Mouse (Mus musculus): ENCODE data around the gene Hoxc13. TPM values are rescaled to one million over a fixed set of nuclear protein-coding genes. Genes with fewer than 3 reads are reported as not detected.

Hoxc13 gene
- total RNA-seq (2021) = not detected
- long read RNA-seq, experiment 1 = 0 reads
- long read RNA-seq, experiment 2 = 0 reads

GRCm38 (mm10) chr15:102921053-102922011, at the start of gene Hoxc13:
Hoxc13 (plus strand) TSS chr15:102921103.
- DNase-seq (ENCODE audit: low spot score in 2 of 2) = no peak

GRCm38 (mm10) chr15:102885803-102886202, 35.1 kb upstream of the Hoxc13 start:
- no peak for DNase-seq (ENCODE audit: low spot score in 2 of 2)

DNA sequence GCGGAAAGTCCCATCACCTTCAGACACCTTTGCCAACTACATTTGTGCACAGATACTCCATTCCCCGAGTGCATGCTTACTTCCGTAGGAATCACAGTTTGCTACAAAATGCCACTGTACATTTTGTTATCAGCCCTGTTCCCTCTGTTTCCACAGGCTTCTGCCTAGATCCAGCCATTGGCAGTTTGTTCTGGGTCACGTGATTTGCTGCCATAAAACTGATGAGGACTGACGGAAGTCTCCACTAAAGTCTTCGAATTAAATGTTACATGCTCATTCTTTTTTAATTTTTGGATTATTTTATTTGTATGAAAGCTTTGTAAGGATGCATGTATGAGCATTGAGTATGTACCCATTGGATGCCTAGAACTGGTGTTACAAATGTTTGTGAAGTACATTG, 25.8 kb upstream of the Hoxc13 start:
- no peak for DNase-seq (ENCODE audit: low spot score in 2 of 2)

- DNase-seq (ENCODE audit: low spot score in 2 of 2) = no peak
Measured at GRCm38 (mm10) chr15:102904946-102905345, 16.0 kb upstream of the Hoxc13 start.

GRCm38 (mm10) chr15:102909536-102909935, 11.4 kb upstream of the Hoxc13 start:
- DNase-seq (ENCODE audit: low spot score in 2 of 2) = no peak

- DNase-seq (ENCODE audit: low spot score in 2 of 2) = no peak
Measured at GRCm38 (mm10) chr15:102910038-102910437, 10.9 kb upstream of the Hoxc13 start.

DNA sequence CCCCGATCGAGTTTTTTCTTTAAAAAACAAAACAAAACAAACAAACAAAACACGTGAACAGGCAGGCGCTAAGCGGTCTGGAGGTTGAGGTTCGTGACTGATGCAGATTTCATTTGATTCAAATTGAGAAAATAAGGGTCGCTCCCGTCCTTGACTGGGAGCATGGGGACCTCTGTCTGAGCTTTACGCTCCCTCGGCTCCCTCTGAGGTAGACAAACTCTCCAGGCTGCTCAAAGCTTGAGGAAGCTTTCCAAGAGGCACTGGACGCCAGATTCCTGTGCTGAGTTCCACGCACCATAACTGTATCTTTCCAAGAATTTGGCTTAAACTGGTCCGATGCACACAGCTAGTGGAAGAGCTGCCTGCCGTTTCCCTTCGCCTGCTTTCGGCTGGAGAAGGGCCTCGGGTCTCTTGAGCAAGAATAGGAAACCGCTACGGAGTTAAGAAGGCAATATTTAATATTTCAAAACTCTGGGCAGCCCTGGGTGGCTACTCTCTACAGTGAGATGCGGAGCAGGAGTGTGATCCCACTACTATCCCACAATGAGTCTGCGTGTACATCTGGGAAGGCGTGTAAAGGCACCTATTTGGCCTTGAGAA, 10.3 kb upstream of the Hoxc13 start:
- DNase-seq (ENCODE audit: low spot score in 2 of 2) = no peak

- no peak for DNase-seq (ENCODE audit: low spot score in 2 of 2)
Measured at GRCm38 (mm10) chr15:102913038-102913585, 7.8 kb upstream of the Hoxc13 start.

DNA sequence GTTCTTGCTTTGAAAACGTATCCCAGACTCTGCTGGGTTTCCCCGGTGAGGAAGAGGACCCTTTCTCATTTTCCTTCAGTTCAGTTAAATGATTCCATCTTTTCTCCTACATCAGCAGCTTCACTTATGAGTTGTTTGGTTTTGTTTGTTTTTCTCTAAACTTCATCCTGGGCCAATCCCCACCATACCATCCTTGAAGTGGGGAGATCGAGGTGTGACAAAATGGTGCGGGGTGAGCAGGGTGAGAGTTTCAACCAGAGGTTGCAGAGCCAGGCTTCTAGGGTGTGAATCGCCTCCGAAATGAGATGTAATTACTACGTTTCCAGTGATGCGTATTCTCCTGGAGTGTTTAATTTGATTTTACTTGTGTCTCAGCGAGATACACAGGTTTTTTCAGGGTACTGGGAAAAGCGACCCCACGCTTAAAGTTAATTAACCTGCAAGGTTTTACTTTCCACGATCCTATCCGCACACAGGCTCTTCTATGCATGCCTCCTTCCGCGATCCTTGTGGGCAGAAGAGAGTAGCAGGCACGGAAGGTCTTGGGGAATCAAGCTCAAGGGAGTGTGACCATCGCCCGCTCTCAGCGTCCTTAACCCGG, 2.8 kb upstream of the Hoxc13 start:
- DNase-seq (ENCODE audit: low spot score in 2 of 2) = no peak

DNA sequence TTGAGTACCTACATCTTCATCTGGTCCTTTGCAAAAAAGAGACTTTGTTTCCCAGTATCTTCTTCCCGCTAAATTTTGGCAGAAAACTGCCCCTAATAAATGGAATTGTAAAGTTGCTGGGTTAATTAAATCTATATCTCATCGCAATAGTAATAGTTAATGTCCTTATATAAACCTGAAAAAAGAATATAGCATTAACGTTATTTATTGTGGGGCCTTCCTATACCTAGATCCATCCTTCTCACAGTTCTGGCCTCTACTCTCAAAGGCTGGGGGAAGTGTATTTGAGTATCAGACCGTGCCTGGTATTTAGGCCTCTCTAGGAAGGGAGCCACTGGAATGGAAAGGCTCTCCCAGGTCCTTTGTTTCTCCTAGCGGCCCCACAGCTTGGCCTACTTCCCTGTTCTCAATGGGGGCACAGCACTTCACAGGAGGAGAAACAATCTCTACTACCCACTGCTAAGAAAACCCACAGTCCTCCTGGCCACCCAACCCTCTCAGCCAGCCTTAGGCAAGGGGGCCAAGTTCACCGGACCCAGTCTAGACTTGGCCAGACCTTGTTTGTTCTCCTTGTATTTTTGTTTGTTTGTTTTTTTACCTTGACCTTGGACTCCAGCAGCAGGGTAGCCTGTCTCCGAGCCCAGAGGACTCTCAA, 2.2 kb upstream of the Hoxc13 start:
- DNase-seq (ENCODE audit: low spot score in 2 of 2) = no peak

GRCm38 (mm10) chr15:102919336-102920180, 1.3 kb upstream of the Hoxc13 start:
- no peak for DNase-seq (ENCODE audit: low spot score in 2 of 2)

DNA sequence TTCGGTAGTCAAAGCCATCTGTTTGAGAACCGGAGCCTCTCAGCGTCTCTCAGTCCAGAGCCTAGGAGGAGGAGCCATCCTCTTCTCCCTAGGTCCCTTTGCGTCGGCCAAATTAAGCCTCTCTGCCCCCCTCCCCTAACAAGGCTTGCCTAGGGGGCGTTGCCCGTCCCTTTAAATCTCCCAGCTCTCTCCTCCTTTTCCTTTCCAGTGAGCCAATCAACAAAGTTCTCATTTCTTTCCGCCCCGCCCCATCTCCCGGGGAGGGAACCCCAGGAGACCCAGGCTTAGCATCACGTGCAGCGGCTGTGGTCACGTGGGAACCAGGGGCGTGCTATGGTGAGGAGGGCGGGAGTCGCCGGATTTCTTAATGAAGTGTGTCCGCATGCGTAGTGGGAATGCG, 284 bp upstream of the Hoxc13 start:
- DNase-seq (ENCODE audit: low spot score in 2 of 2) = no peak

DNA sequence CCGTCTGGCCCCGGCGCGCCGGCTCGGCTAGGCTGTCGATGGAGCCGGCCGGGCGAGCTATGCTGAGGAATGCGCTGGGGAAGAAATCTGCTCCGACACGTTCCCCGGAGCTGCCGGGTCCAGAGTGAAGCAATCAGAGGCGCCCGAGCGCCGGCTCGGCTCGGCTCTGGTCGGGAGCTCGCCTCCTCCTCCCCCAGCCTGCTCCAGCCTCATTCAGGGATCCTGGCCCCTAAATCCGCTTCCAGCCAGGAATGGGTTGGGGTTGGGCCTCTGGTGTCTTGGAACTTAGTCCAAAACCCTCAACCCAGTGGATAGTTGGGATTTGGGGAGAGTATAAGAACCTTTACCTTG, 1.1 kb downstream of the Hoxc13 start:
- DNase-seq (ENCODE audit: low spot score in 2 of 2) = no peak

DNA sequence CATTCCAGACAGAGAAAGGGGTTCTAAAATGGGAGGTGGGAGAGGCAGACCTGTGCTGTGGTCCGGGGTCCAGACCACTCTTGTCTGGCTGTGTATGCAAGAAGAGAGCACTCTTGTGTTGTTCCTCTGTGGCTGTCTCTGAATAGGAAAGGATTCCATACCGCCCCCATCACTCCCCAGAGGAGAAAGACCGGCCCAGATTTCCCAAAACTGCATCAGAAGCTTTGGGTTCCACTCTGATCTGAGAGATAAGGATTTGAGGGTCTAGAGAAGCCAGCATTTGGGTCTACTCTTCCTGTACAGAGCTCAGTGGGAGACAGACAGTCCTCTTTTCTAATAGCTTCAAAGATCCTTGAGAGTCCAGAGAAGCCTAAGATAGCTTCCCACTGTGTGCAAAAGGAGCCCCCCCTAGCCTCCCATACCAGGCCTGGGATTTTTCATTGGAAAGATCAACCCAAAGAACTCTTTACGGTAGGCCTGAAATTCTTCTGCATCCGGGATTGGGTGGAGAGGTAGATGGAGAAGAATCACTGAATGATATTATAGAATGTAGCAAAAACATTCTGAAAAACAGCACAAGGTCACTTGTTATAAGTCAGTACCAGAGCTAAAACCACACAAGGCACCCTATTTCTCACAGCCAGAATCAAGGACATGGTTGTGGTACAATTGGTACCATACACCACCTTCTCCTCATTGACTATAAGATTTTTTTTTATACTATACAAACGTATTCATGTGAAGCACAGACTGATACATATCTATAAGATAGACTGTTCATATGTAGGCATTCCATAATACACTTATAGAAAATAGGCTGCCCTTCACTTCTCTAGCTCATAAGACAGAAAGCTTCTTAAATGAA, 2.0 kb downstream of the Hoxc13 start:
- no peak for DNase-seq (ENCODE audit: low spot score in 2 of 2)

- no peak for DNase-seq (ENCODE audit: low spot score in 2 of 2)
Measured at GRCm38 (mm10) chr15:102927032-102927645, 6.2 kb downstream of the Hoxc13 start.

- no peak for DNase-seq (ENCODE audit: low spot score in 2 of 2)
Measured at GRCm38 (mm10) chr15:102931706-102932358, 10.9 kb downstream of the Hoxc13 start.

DNA sequence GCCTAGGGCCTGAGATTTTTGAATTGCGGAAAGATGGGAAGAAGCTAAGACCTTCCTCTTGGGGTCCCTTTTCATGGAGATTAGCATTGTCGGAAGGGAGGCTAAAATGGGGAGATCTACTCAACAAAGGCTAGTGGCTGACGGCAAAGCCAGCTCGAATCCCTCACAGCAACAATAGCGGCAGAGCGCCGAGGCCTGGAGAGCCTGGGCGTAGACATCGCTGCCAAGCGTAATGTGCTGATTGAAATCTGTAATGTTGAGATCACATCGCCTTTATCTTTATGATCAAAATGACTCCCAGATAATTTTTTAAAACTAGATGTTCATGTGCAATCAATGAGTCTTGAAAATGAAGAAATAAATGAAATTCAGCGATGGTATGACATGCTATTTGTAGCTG, 13.5 kb downstream of the Hoxc13 start:
- DNase-seq (ENCODE audit: low spot score in 2 of 2) = no peak

DNA sequence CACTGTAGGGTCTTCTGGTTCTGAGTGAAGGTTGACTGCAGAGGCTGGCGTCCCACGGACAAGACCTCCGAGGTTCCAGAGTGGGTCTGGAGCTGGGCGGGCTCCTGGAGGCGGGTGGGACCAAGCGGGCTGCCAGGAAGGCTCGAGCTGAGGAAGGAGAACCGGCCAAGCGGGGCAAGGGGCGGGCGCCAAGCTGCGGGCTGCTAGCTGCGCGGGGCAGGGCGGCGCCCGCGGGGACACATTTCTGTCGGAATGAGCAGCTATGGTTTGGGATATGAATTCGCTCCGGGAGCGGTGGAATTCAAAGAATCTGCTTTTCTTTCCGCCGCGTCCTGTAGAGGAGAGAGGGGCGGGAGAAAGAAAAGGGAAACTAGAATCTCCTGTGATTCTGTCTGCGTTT, 14.0 kb downstream of the Hoxc13 start:
- no peak for DNase-seq (ENCODE audit: low spot score in 2 of 2)
